Mouse (Mus musculus) liver, embryonic 14.5 days (tissue): ENCODE data around the gene Fnip2.

ENCODE experiments used
- CTCF ChIP-seq: IDR thresholded peaks from 2 replicates; pipeline ENCODE4 v1.5.1; 2016; ENCODE audit warnings: antibody characterized with exemption, low read depth, control low read depth
- EP300 ChIP-seq: IDR thresholded peaks from 2 replicates; pipeline ENCODE4 v1.6.1; 2016; ENCODE audit warnings: antibody characterized with exemption, low read depth

DNA sequence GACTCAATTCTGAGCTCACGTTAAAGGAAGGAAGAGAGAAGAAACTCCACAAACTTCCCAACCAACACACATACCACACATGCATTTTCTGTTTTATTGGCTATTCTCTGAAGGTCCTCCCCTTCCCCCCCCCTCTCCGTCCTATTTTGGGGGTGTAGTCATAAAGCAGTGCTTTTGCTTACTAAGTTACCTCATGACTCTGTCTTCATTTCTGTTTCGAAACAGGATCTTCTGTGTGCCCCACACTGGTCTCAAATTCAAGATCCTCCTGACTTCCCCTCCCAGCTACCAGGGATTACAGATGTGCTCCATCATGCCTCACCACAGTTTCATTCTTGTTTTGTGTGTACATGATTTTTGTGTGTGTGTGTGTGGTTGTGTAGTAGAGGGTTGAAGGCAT, 4.8 kb upstream of the Fnip2 start:
- TF ChIP-seq EP300 (no peak), CTCF (no peak)
